Mouse (Mus musculus) G1E (cell line): Measurements from ENCODE around the gene Olfr51.

Experiments used
- CTCF ChIP-seq: IDR thresholded peaks from 2 replicates; pipeline ENCODE4 v1.5.1; 2012; ENCODE audit warnings: low read depth, low read length, inconsistent platforms, mixed read lengths
- GATA1 ChIP-seq: IDR thresholded peaks from 2 replicates; pipeline ENCODE4 v1.6.1; 2012; ENCODE audit warnings: borderline replicate concordance, low read length, inconsistent platforms, mixed read lengths
- POLR2AphosphoS5 ChIP-seq: IDR thresholded peaks from 2 replicates; pipeline ENCODE4 v1.6.1; 2012; ENCODE audit warnings: low read depth, low read length, inconsistent platforms; ENCODE audit not compliant: insufficient replicate concordance

GRCm38 (mm10) chr11:51035951-51036350 is 32.6 kb downstream of the Olfr51 start:
- TF ChIP-seq CTCF (no peak), POLR2AphosphoS5 (no peak), GATA1 (no peak)
